Mouse (Mus musculus) MEL (cell line): ENCODE results near the gene Stat5a. TPM values are rescaled to one million over a fixed set of nuclear protein-coding genes. Genes with fewer than 3 reads are reported as not detected.

Experiments
- DNase-seq: peaks from one replicate; pipeline ENCODE4 v3.0.0; 2011; ENCODE audit warnings: low read depth, low spot score
- H3K27ac ChIP-seq: 2 replicates; pipeline ENCODE4 v1.5.1; 2012; ENCODE audit warnings: low read depth, mild to moderate bottlenecking, control low read depth, low read length, moderate library complexity; ENCODE audit not compliant: control insufficient read depth
- H3K27me3 ChIP-seq, 2 experiments: fragments of 150-350 bp in 1 of 2; sonication (generic) in 1 of 2; 2 replicates each; pipeline ENCODE4 v1.6.1; 2012; ENCODE audit warnings: low read length in 2 of 2, mild to moderate bottlenecking in 2 of 2, improper control_type of control experiment in 1 of 2, moderate library complexity in 1 of 2; ENCODE audit not compliant: insufficient read depth in 2 of 2, control insufficient read depth in 1 of 2
- H3K36me3 ChIP-seq, 2 experiments: 2 replicates each; pipeline ENCODE4 v1.6.1; 2012 to 2014; ENCODE audit warnings: low read length in 2 of 2, improper control_type of control experiment in 1 of 2, inconsistent platforms in 1 of 2, mild to moderate bottlenecking in 1 of 2; ENCODE audit not compliant: insufficient read depth in 2 of 2, control insufficient read depth in 1 of 2
- H3K4me1 ChIP-seq, 2 experiments: fragments of 150-350 bp in 1 of 2; sonication (generic) in 1 of 2; 2 replicates each; pipeline ENCODE4 v1.6.1; 2012; ENCODE audit warnings: low read length in 2 of 2, improper control_type of control experiment in 1 of 2, mild to moderate bottlenecking in 1 of 2; ENCODE audit not compliant: insufficient read depth in 2 of 2, control insufficient read depth in 1 of 2
- H3K4me3 ChIP-seq, 2 experiments: fragments of 150-350 bp in 1 of 2; sonication (generic) in 1 of 2; 2 replicates each; pipeline ENCODE4 v1.5.1; 2012; ENCODE audit warnings: low read depth in 2 of 2, low read length in 2 of 2, mild to moderate bottlenecking in 2 of 2, moderate library complexity in 2 of 2, control low read depth in 1 of 2, improper control_type of control experiment in 1 of 2; ENCODE audit not compliant: control insufficient read depth in 1 of 2, insufficient read depth in 1 of 2
- H3K79me2 ChIP-seq: 2 replicates; pipeline ENCODE4 v1.6.1; 2012; ENCODE audit warnings: mild to moderate bottlenecking, low read length, moderate library complexity; ENCODE audit not compliant: control insufficient read depth, poor library complexity, insufficient read depth
- H3K9ac ChIP-seq: 2 replicates; pipeline ENCODE4 v1.6.1; 2012; ENCODE audit warnings: low read depth, mild to moderate bottlenecking, control low read depth, low read length, moderate library complexity; ENCODE audit not compliant: control insufficient read depth, poor library complexity, severe bottlenecking
- H3K9me3 ChIP-seq: fragments of 150-350 bp; sonication (generic); replicated peaks from 2 replicates; pipeline ENCODE4 v1.6.1; 2012; ENCODE audit warnings: mild to moderate bottlenecking, low read length, improper control_type of control experiment, moderate library complexity; ENCODE audit not compliant: insufficient read depth
- BHLHE40 ChIP-seq: IDR thresholded peaks from 2 replicates; pipeline ENCODE4 v1.6.1; 2012; ENCODE audit warnings: low read depth, mild to moderate bottlenecking, inconsistent platforms, low read length, improper control_type of control experiment, borderline replicate concordance
- CHD1 ChIP-seq: IDR thresholded peaks from 2 replicates; pipeline ENCODE4 v1.6.1; 2012; ENCODE audit warnings: low read depth, mild to moderate bottlenecking, inconsistent platforms, low read length, improper control_type of control experiment
- CHD2 ChIP-seq: IDR thresholded peaks from 2 replicates; pipeline ENCODE4 v1.6.1; 2011; ENCODE audit warnings: low read length, improper control_type of control experiment
- CTCF ChIP-seq, 3 experiments: IDR thresholded peaks in 2 of 3; conservative IDR thresholded peaks in 1 of 3; 2 replicates each; pipeline ENCODE4 v1.5.1; 2011 to 2012; ENCODE audit warnings: low read length in 3 of 3, low read depth in 2 of 3, mild to moderate bottlenecking in 2 of 3, improper control_type of control experiment in 1 of 3, inconsistent platforms in 1 of 3, mixed read lengths in 1 of 3, moderate library complexity in 1 of 3; ENCODE audit not compliant: control insufficient read depth in 1 of 3, insufficient read depth in 1 of 3, poor library complexity in 1 of 3, severe bottlenecking in 1 of 3
- E2F4 ChIP-seq: IDR thresholded peaks from 2 replicates; pipeline ENCODE4 v1.6.1; 2011; ENCODE audit warnings: low read depth, low read length, improper control_type of control experiment, borderline replicate concordance
- ELF1 ChIP-seq: IDR thresholded peaks from 2 replicates; pipeline ENCODE4 v1.6.1; 2014; ENCODE audit warnings: low read depth, mild to moderate bottlenecking, inconsistent platforms, low read length, improper control_type of control experiment, moderate library complexity
- EP300 ChIP-seq, 2 experiments: IDR thresholded peaks; 2 replicates each; pipeline ENCODE4 v1.6.1; 2011; ENCODE audit warnings: improper control_type of control experiment in 2 of 2, low read length in 2 of 2, low read depth in 1 of 2, mild to moderate bottlenecking in 1 of 2
- ETS1 ChIP-seq: IDR thresholded peaks from 2 replicates; pipeline ENCODE4 v1.6.1; 2012; ENCODE audit warnings: low read depth, mild to moderate bottlenecking, inconsistent platforms, low read length, improper control_type of control experiment, moderate library complexity
- GABPA ChIP-seq: IDR thresholded peaks from 2 replicates; pipeline ENCODE4 v1.6.1; 2012; ENCODE audit warnings: low read depth, mild to moderate bottlenecking, inconsistent platforms, low read length, improper control_type of control experiment, moderate library complexity
- GATA1 ChIP-seq: IDR thresholded peaks from 2 replicates; pipeline ENCODE4 v1.6.1; 2011; ENCODE audit warnings: low read depth, low read length, improper control_type of control experiment
- HCFC1 ChIP-seq: IDR thresholded peaks from 2 replicates; pipeline ENCODE4 v1.6.1; 2012; ENCODE audit warnings: low read depth, mild to moderate bottlenecking, inconsistent platforms, low read length, improper control_type of control experiment, moderate library complexity
- JUND ChIP-seq: IDR thresholded peaks from 2 replicates; pipeline ENCODE4 v1.6.1; 2011; ENCODE audit warnings: low read depth, mild to moderate bottlenecking, improper control_type of control experiment, low read length
- KAT2A ChIP-seq: conservative IDR thresholded peaks from 2 replicates; pipeline ENCODE4 v1.6.1; 2012; ENCODE audit warnings: low read depth, low read length, improper control_type of control experiment, inconsistent platforms
- MAFK ChIP-seq: IDR thresholded peaks from 2 replicates; pipeline ENCODE4 v1.6.1; 2011; ENCODE audit warnings: low read depth, mild to moderate bottlenecking, low read length, improper control_type of control experiment, borderline replicate concordance
- MAX ChIP-seq: IDR thresholded peaks from 2 replicates; pipeline ENCODE4 v1.6.1; 2011; ENCODE audit warnings: low read length, improper control_type of control experiment
- MAZ ChIP-seq: IDR thresholded peaks from 2 replicates; pipeline ENCODE4 v1.6.1; 2012; ENCODE audit warnings: low read depth, mild to moderate bottlenecking, inconsistent platforms, low read length, improper control_type of control experiment
- MEF2A ChIP-seq: IDR thresholded peaks from 2 replicates; pipeline ENCODE4 v1.6.1; 2014; ENCODE audit warnings: low read depth, mild to moderate bottlenecking, inconsistent platforms, low read length, improper control_type of control experiment; ENCODE audit not compliant: poor library complexity, insufficient replicate concordance, severe bottlenecking; ENCODE audit errors: extremely low read depth
- MYB ChIP-seq: IDR thresholded peaks from 2 replicates; pipeline ENCODE4 v1.6.1; 2011; ENCODE audit warnings: mild to moderate bottlenecking, low read depth, low read length, improper control_type of control experiment
- MYC ChIP-seq: IDR thresholded peaks from 2 replicates; pipeline ENCODE4 v1.6.1; 2011; ENCODE audit warnings: low read depth, mild to moderate bottlenecking, low read length, improper control_type of control experiment, moderate library complexity
- NELFE ChIP-seq: IDR thresholded peaks from 2 replicates; pipeline ENCODE4 v1.6.1; 2011; ENCODE audit warnings: low read depth, low read length, improper control_type of control experiment
- NRF1 ChIP-seq: IDR thresholded peaks from 2 replicates; pipeline ENCODE4 v1.6.1; 2014; ENCODE audit warnings: low read depth, mild to moderate bottlenecking, inconsistent platforms, low read length, improper control_type of control experiment, moderate library complexity; ENCODE audit not compliant: poor library complexity, insufficient read depth, severe bottlenecking
- POLR2A ChIP-seq, 2 experiments: IDR thresholded peaks; 2 replicates each; pipeline ENCODE4 v1.6.1; 2011 to 2012; ENCODE audit warnings: low read length in 2 of 2, mild to moderate bottlenecking in 2 of 2, control low read depth in 1 of 2, improper control_type of control experiment in 1 of 2, low read depth in 1 of 2, moderate library complexity in 1 of 2; ENCODE audit not compliant: control insufficient read depth in 1 of 2, insufficient read depth in 1 of 2, poor library complexity in 1 of 2
- POLR2AphosphoS2 ChIP-seq: IDR thresholded peaks from 2 replicates; pipeline ENCODE4 v1.6.1; 2011; ENCODE audit warnings: low read length, improper control_type of control experiment
- POLR2AphosphoS5 ChIP-seq: IDR thresholded peaks from 2 replicates; pipeline ENCODE4 v1.6.1; 2012; ENCODE audit warnings: low read depth, borderline replicate concordance, mild to moderate bottlenecking, inconsistent platforms, low read length, moderate library complexity, mixed read lengths
- RAD21 ChIP-seq: IDR thresholded peaks from 2 replicates; pipeline ENCODE4 v1.6.1; 2011; ENCODE audit warnings: mild to moderate bottlenecking, low read depth, low read length, improper control_type of control experiment
- RCOR1 ChIP-seq: IDR thresholded peaks from 2 replicates; pipeline ENCODE4 v1.6.1; 2012; ENCODE audit warnings: low read depth, mild to moderate bottlenecking, inconsistent platforms, low read length, improper control_type of control experiment
- SIN3A ChIP-seq: IDR thresholded peaks from 2 replicates; pipeline ENCODE4 v1.6.1; 2012; ENCODE audit warnings: low read length, improper control_type of control experiment, inconsistent platforms
- SMC3 ChIP-seq: IDR thresholded peaks from 2 replicates; pipeline ENCODE4 v1.6.1; 2011; ENCODE audit warnings: low read depth, low read length, improper control_type of control experiment
- TAL1 ChIP-seq: IDR thresholded peaks from 2 replicates; pipeline ENCODE4 v1.6.1; 2012; ENCODE audit warnings: mild to moderate bottlenecking, inconsistent platforms, low read length, moderate library complexity, mixed read lengths
- TCF12 ChIP-seq: IDR thresholded peaks from 2 replicates; pipeline ENCODE4 v1.6.1; 2014; ENCODE audit warnings: low read depth, mild to moderate bottlenecking, inconsistent platforms, low read length, improper control_type of control experiment, moderate library complexity
- UBTF ChIP-seq: IDR thresholded peaks from 2 replicates; pipeline ENCODE4 v1.6.1; 2012; ENCODE audit warnings: low read depth, mild to moderate bottlenecking, inconsistent platforms, low read length, improper control_type of control experiment, moderate library complexity, borderline replicate concordance; ENCODE audit not compliant: insufficient read depth
- USF1 ChIP-seq: IDR thresholded peaks from 2 replicates; pipeline ENCODE4 v1.6.1; 2014; ENCODE audit warnings: low read depth, mild to moderate bottlenecking, inconsistent platforms, low read length, improper control_type of control experiment, moderate library complexity
- USF2 ChIP-seq, 2 experiments: IDR thresholded peaks; 2 replicates each; pipeline ENCODE4 v1.6.1; 2011 to 2012; ENCODE audit warnings: improper control_type of control experiment in 2 of 2, low read length in 2 of 2, borderline replicate concordance in 1 of 2, inconsistent platforms in 1 of 2, low read depth in 1 of 2, mild to moderate bottlenecking in 1 of 2; ENCODE audit not compliant: insufficient read depth in 1 of 2
- ZC3H11A ChIP-seq: IDR thresholded peaks from 2 replicates; pipeline ENCODE4 v1.6.1; 2012; ENCODE audit warnings: low read depth, mild to moderate bottlenecking, inconsistent platforms, low read length, improper control_type of control experiment
- ZMIZ1 ChIP-seq: IDR thresholded peaks from 2 replicates; pipeline ENCODE4 v1.6.1; 2012; ENCODE audit warnings: low read depth, mild to moderate bottlenecking, inconsistent platforms, low read length, improper control_type of control experiment, moderate library complexity
- ZNF384 ChIP-seq: IDR thresholded peaks from 2 replicates; pipeline ENCODE4 v1.6.1; 2012; ENCODE audit warnings: low read depth, mild to moderate bottlenecking, inconsistent platforms, low read length, improper control_type of control experiment
- polyA plus RNA-seq, 2 experiments: library from polyadenylated mRNA; stranded (reverse) in 1 of 2; unstranded in 1 of 2; fragments of >175 nt in 1 of 2; fragments of >200 nt in 1 of 2; gene quantifications; 2 replicates each; pipeline versions ENCODE4 v1.2.1 to v1.2.4; 2012; ENCODE audit warnings: low replicate concordance in 2 of 2, low read depth in 1 of 2; ENCODE audit not compliant: insufficient read length in 2 of 2, insufficient read depth in 1 of 2, missing spikeins in 1 of 2
- total RNA-seq: library from RNA; depleted of rRNA; stranded (reverse); fragments of 300-350 nt; gene quantifications from 2 replicates; pipeline ENCODE4 v1.2.3, GENCODE M21; 2012

The Stat5a gene
- total and polyA plus RNA-seq, 3 experiments, result 54.2 to 86.8 TPM; not detected in 1

GRCm38 (mm10) chr11:100927386-100927785, 68.2 kb downstream of the Stat5a start:
- TF ChIP-seq MYC, result peak; percentile 37; the same call in 1 of the 2 replicates
- no peak for TF ChIP-seq CTCF (IDR thresholded peaks at IDR 0.05 in 2 of 3, conservative IDR thresholded peaks at IDR 0.05 in 1 of 3; ENCODE audit: control insufficient read depth in 1 of 3, insufficient read depth in 1 of 3, low read depth in 2 of 3, low read length in 3 of 3, poor library complexity in 1 of 3, severe bottlenecking in 1 of 3)
- no peak for TF ChIP-seq CHD2
- no peak for TF ChIP-seq MAX
- no peak for TF ChIP-seq MEF2A
- TF ChIP-seq RCOR1, result peak; percentile 83
- no peak for TF ChIP-seq JUND
- no peak for TF ChIP-seq RAD21
- no peak for TF ChIP-seq GABPA
- TF ChIP-seq BHLHE40, result no peak
- no peak for TF ChIP-seq MYB
- no peak for TF ChIP-seq USF2 (IDR thresholded peaks at IDR 0.05; ENCODE audit: borderline replicate concordance in 1 of 2, insufficient read depth in 1 of 2, low read depth in 1 of 2, low read length in 2 of 2)
- TF ChIP-seq CHD1, result no peak
- TF ChIP-seq ZNF384, result peak; percentile 90
- no peak for TF ChIP-seq ZMIZ1
- no peak for TF ChIP-seq NELFE
- TF ChIP-seq ETS1, result peak; percentile 95
- no peak for TF ChIP-seq ZC3H11A
- TF ChIP-seq SMC3, result no peak
- TF ChIP-seq MAZ, result no peak
- peak; percentile 69 to 88 for TF ChIP-seq EP300 (IDR thresholded peaks at IDR 0.05; ENCODE audit: low read depth in 1 of 2, low read length in 2 of 2)
- peak; percentile 94 for TF ChIP-seq GATA1
- no peak for TF ChIP-seq KAT2A
- no peak for TF ChIP-seq POLR2AphosphoS5
- no peak for TF ChIP-seq MAFK
- no peak for TF ChIP-seq POLR2AphosphoS2
- TF ChIP-seq HCFC1, result no peak
- no peak for TF ChIP-seq UBTF
- peak; percentile 76 for TF ChIP-seq TCF12
- TF ChIP-seq ELF1, result no peak
- peak; percentile 69; the same call in 1 of the 2 replicates for TF ChIP-seq SIN3A
- no peak for TF ChIP-seq POLR2A (IDR thresholded peaks at IDR 0.05; ENCODE audit: control insufficient read depth in 1 of 2, insufficient read depth in 1 of 2, low read depth in 1 of 2, low read length in 2 of 2, poor library complexity in 1 of 2)
- TF ChIP-seq USF1, result no peak
- TF ChIP-seq NRF1, result no peak
- TF ChIP-seq TAL1, result no peak
- TF ChIP-seq E2F4, result no peak
- peak; percentile 54 for DNase-seq
- Histone ChIP-seq H3K27ac (peak overlapping the region; percentile 23), H3K4me1 (peaks cover 13 to 15% of the 10 kb centered on the region in 2 experiments), H3K9ac (no peak overlapping the region), H3K36me3 (peaks cover 0 to 33% of the 10 kb centered on the region in 2 experiments; a peak in 2 of 4 replicates), H3K4me3 (no peak overlapping the region), H3K27me3 (no peaks in the 10 kb centered on the region), H3K9me3 (no peaks in the 10 kb centered on the region), H3K79me2 (peaks cover 5% of the 10 kb centered on the region)
